In the genomic region with DNA sequence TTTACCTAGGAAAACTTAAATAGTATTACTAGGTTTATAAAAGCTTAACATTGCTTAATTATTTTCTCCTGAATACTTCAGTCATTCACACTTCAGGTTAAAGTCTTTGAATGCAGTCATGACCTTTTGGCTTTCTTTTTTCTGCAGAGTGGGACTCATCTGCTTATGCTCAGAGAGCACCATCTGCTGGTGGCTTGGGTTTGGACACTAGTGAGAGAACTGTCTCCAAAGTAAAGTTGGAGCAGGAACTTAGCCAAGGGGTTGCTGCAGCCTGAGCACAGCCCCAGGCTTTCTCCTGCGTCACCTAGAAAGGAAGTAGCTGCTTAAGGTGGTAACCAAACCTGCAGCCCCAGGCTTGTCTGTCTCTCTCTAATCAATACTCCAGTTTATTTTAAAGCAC, we compare ENCODE assay signal across 8 mouse cellular contexts.
DNase-seq lines count a peak whose midpoint lies in the region; ATAC-seq lines count a peak whose summit lies in the region.

No protein-coding gene starts in this region.

- H3K4me1 ChIP-seq in intestine, embryonic 15.5 days (replicated peaks), result peaks cover 20% of the 10 kb centered on the region
- no peaks in the 10 kb centered on the region for H3K4me1 ChIP-seq in midbrain, embryonic 12.5 days
- peaks cover 33% of the 10 kb centered on the region for H3K4me1 ChIP-seq in stomach, embryonic 16.5 days (ENCODE audit: control insufficient read depth, insufficient read depth, low read length)

- no peak overlapping the region for H3K4me3 ChIP-seq in intestine, embryonic 15.5 days (replicated peaks)
- H3K4me3 ChIP-seq in midbrain, embryonic 12.5 days, result no peak overlapping the region
- no peak overlapping the region for H3K4me3 ChIP-seq in stomach, embryonic 16.5 days (replicated peaks; ENCODE audit: low read length)

- WGBS in intestine, embryonic 15.5 days, result 17% methylated on average over 1 of the region's 1 CpGs
- WGBS in midbrain, embryonic 12.5 days, result 48% methylated on average over 1 of the region's 1 CpGs
- 0% methylated on average over 1 of the region's 1 CpGs for WGBS in stomach, embryonic 16.5 days

- no peaks in the 10 kb centered on the region for H3K27me3 ChIP-seq in intestine, embryonic 15.5 days (replicated peaks)
- H3K27me3 ChIP-seq in midbrain, embryonic 12.5 days, result no peaks in the 10 kb centered on the region
- no peaks in the 10 kb centered on the region for H3K27me3 ChIP-seq in stomach, embryonic 16.5 days (ENCODE audit: control insufficient read depth, insufficient read depth, low read length)

- intact Hi-C loops in left cerebral cortex, postnatal 10 days (cut with DNase I), result loop anchor here (1.0 to 5.0 kb wide), 3 partner anchors 38 to 153 kb away; a partner anchor contains a TSS

- no peak for ATAC-seq in CD4-positive, CD25-positive, alpha-beta regulatory T cell, adult 4 months
- peak; percentile 60; the same call in 1 of the 2 replicates for ATAC-seq in intestine, embryonic 15.5 days
- 0 out of 2 replicates have a peak, but pooled peaks have one; percentile 47 for ATAC-seq in midbrain, embryonic 12.5 days (ENCODE audit: low FRiP score, low read depth)
- ATAC-seq in stomach, embryonic 16.5 days (ENCODE audit: insufficient read depth, low FRiP score), result peak; percentile 81; the same call in 1 of the 2 replicates

- no peak overlapping the region for H3K4me2 ChIP-seq in intestine, embryonic 15.5 days (replicated peaks)
- no peak overlapping the region for H3K4me2 ChIP-seq in midbrain, embryonic 12.5 days (replicated peaks)
- H3K4me2 ChIP-seq in stomach, embryonic 16.5 days (ENCODE audit: low read depth, low read length), result no peak overlapping the region

- no peak overlapping the region for H3K9ac ChIP-seq in intestine, embryonic 15.5 days
- H3K9ac ChIP-seq in midbrain, embryonic 12.5 days (replicated peaks), result no peak overlapping the region
- no peak overlapping the region for H3K9ac ChIP-seq in stomach, embryonic 16.5 days (ENCODE audit: low read length)

- no peak overlapping the region for H3K27ac ChIP-seq in intestine, embryonic 15.5 days
- no peak overlapping the region for H3K27ac ChIP-seq in midbrain, embryonic 12.5 days (replicated peaks)
- no peak overlapping the region for H3K27ac ChIP-seq in stomach, embryonic 16.5 days (ENCODE audit: low read length)

- no peaks in the 10 kb centered on the region for H3K9me3 ChIP-seq in intestine, embryonic 15.5 days
- H3K9me3 ChIP-seq in midbrain, embryonic 12.5 days, result no peaks in the 10 kb centered on the region
- no peaks in the 10 kb centered on the region for H3K9me3 ChIP-seq in stomach, embryonic 16.5 days (replicated peaks; ENCODE audit: control insufficient read depth, low read length)

- peak; percentile 51 for DNase-seq in CD4-positive, CD25-positive, alpha-beta regulatory T cell, adult 2 months (ENCODE audit: low read depth, low spot score)
- peak; percentile 74 to 78 for DNase-seq in cerebellum, postnatal 36 days
- peak; percentile 83 for DNase-seq in gastrocnemius, postnatal 10 days
- DNase-seq in left cerebral cortex, postnatal 10 days (ENCODE audit: extremely low spot score in 1 of 2, low spot score in 2 of 2), result peak; percentile 53 to 84

- H3K36me3 ChIP-seq in intestine, embryonic 15.5 days, result no peaks in the 10 kb centered on the region
- H3K36me3 ChIP-seq in midbrain, embryonic 12.5 days, result no peaks in the 10 kb centered on the region
- H3K36me3 ChIP-seq in stomach, embryonic 16.5 days (ENCODE audit: control insufficient read depth, insufficient read depth, low read length), result no peaks in the 10 kb centered on the region
